Mouse (Mus musculus): ENCODE data around the gene Acacb. TPM values are rescaled to one million over a fixed set of nuclear protein-coding genes. Genes with fewer than 3 reads are reported as not detected.

The Acacb gene
- polyA plus RNA-seq, 1 experiment from 2014 or later: 3.7 TPM

Other genes starting within 250 kb of the Acacb start
- gene Coro1c, start 237.8 kb upstream of the Acacb start, polyA plus RNA-seq (2014; fragmentation: Nextera tagmentation; extraction: Ambion mirVana): 172 and 177 TPM in 2 replicates
- 17.8 and 19.4 TPM in 2 replicates for gene Ssh1, start 152.6 kb upstream of the Acacb start, polyA plus RNA-seq (2014; fragmentation: Nextera tagmentation; extraction: Ambion mirVana)
- gene Dao, start 142.8 kb upstream of the Acacb start, polyA plus RNA-seq (2014; fragmentation: Nextera tagmentation; extraction: Ambion mirVana): not detected in 2 replicates
- gene Usp30, start 81.1 kb upstream of the Acacb start, polyA plus RNA-seq (2014; fragmentation: Nextera tagmentation; extraction: Ambion mirVana): 15.3 and 16.6 TPM in 2 replicates
- 83.0 and 87.8 TPM in 2 replicates for gene Svop, start 55.0 kb upstream of the Acacb start, polyA plus RNA-seq (2014; fragmentation: Nextera tagmentation; extraction: Ambion mirVana)
- gene Alkbh2, start 18.3 kb upstream of the Acacb start, polyA plus RNA-seq (2014; fragmentation: Nextera tagmentation; extraction: Ambion mirVana): 6.2 and 7.1 TPM in 2 replicates
- gene Ung, start 16.1 kb upstream of the Acacb start, polyA plus RNA-seq (2014; fragmentation: Nextera tagmentation; extraction: Ambion mirVana): 5.4 and 6.5 TPM in 2 replicates
- 0.24 and 0.56 TPM in 2 replicates for gene Foxn4, start 127.3 kb downstream of the Acacb start, polyA plus RNA-seq (2014; fragmentation: Nextera tagmentation; extraction: Ambion mirVana)
- 0.64 TPM in 2 replicates for gene Myo1h, start 142.6 kb downstream of the Acacb start, polyA plus RNA-seq (2014; fragmentation: Nextera tagmentation; extraction: Ambion mirVana)
- gene Kctd10, start 234.0 kb downstream of the Acacb start, polyA plus RNA-seq (2014; fragmentation: Nextera tagmentation; extraction: Ambion mirVana): 60.9 and 67.9 TPM in 2 replicates
- gene Ube3b, start 234.1 kb downstream of the Acacb start, polyA plus RNA-seq (2014; fragmentation: Nextera tagmentation; extraction: Ambion mirVana): 45.9 and 48.2 TPM in 2 replicates